Mouse (Mus musculus) limb, embryonic 14.5 days (tissue): ENCODE measurements at regions not wholly inside any gene's neighbourhood (a gene's known extent, or its start where the extent isn't known, plus 50 kb on each side); places are given as distances from the start of the nearest gene placed in this dataset.

ENCODE experiments used
- ATAC-seq: fragments of 200-750 bp; cut with Nextera tagmentation; 2 replicates; pipeline ENCODE4 v1.8.0; 2017; ENCODE audit warnings: low read depth, moderate number of reproducible peaks, moderate TSS enrichment; ENCODE audit not compliant: low FRiP score
- DNase-seq: peaks from one replicate; pipeline ENCODE4 v3.0.0-alpha.2; 2015; ENCODE audit warnings: low spot score
- H3K27ac ChIP-seq: fragments of 300-500 bp; sonication (generic); replicated peaks from 2 replicates; pipeline ENCODE4 v1.5.1; 2014; ENCODE audit warnings: low read depth, mild to moderate bottlenecking, low read length, moderate library complexity, mixed read lengths
- H3K27me3 ChIP-seq: fragments of 300-500 bp; sonication (generic); 2 replicates; pipeline ENCODE4 v1.6.1; 2014; ENCODE audit warnings: low read length, mixed read lengths; ENCODE audit not compliant: control insufficient read depth, insufficient read depth
- H3K36me3 ChIP-seq: fragments of 300-500 bp; sonication (generic); 2 replicates; pipeline ENCODE4 v1.6.1; 2014; ENCODE audit warnings: mild to moderate bottlenecking, low read length, moderate library complexity, mixed read lengths; ENCODE audit not compliant: control insufficient read depth, insufficient read depth
- H3K4me1 ChIP-seq: fragments of 300-500 bp; sonication (generic); 2 replicates; pipeline ENCODE4 v1.6.1; 2014; ENCODE audit warnings: antibody characterized with exemption, low read length, mixed read lengths; ENCODE audit not compliant: control insufficient read depth, insufficient read depth
- H3K4me2 ChIP-seq: fragments of 300-500 bp; sonication (generic); replicated peaks from 2 replicates; pipeline ENCODE4 v1.6.1; 2014; ENCODE audit warnings: low read depth, mild to moderate bottlenecking, low read length, moderate library complexity; ENCODE audit not compliant: severe bottlenecking
- H3K4me3 ChIP-seq: fragments of 300-500 bp; sonication (generic); replicated peaks from 2 replicates; pipeline ENCODE4 v1.5.1; 2014; ENCODE audit warnings: low read length
- H3K9ac ChIP-seq: fragments of 300-500 bp; sonication (generic); 2 replicates; pipeline ENCODE4 v1.6.1; 2014; ENCODE audit warnings: mild to moderate bottlenecking, low read depth, low read length, moderate library complexity; ENCODE audit not compliant: severe bottlenecking
- H3K9me3 ChIP-seq: fragments of 300-500 bp; sonication (generic); 2 replicates; pipeline ENCODE4 v1.6.1; 2016; ENCODE audit warnings: low read length; ENCODE audit not compliant: control insufficient read depth
- POLR2A ChIP-seq: fragments of 200-500 bp; IDR thresholded peaks from 2 replicates; pipeline ENCODE4 v1.8.0; 2012; ENCODE audit warnings: inconsistent platforms, mild to moderate bottlenecking, moderate library complexity, borderline replicate concordance; ENCODE audit not compliant: insufficient read depth, insufficient read length; ENCODE audit errors: extremely low read depth
- WGBS: fragments of 180-500 bp; shearing (Covaris S2); extraction: QIAGEN DNeasy Blood & Tissue Kit; methylation state at CpG from one replicate; pipeline ENCODE4 v1.1.7; 2014; 5-methylcytosine and 5-hydroxymethylcytosine counted together

GRCm38 (mm10) chr1:40907813-40908212 is 102.4 kb downstream of the Tmem182 start:
- no peaks in the 10 kb centered on the region for H3K36me3 ChIP-seq
- ATAC-seq, result no peak

GRCm38 (mm10) chr1:40913591-40913990 is 108.2 kb downstream of the Tmem182 start:
- Histone ChIP-seq H3K9ac (no peak overlapping the region), H3K36me3 (no peaks in the 10 kb centered on the region), H3K9me3 (no peaks in the 10 kb centered on the region), H3K27ac (no peak overlapping the region), H3K4me1 (no peaks in the 10 kb centered on the region), H3K4me3 (no peak overlapping the region), H3K4me2 (no peak overlapping the region), H3K27me3 (no peaks in the 10 kb centered on the region)
- no peak for TF ChIP-seq POLR2A
- 64% methylated on average over 3 of the region's 3 CpGs for WGBS
- DNase-seq (no peak), ATAC-seq (no peak)

More at GRCm38 (mm10) chr1:40907813-40908212, 102.4 kb downstream of the Tmem182 start:
- TF ChIP-seq POLR2A, result no peak
- no peaks in the 10 kb centered on the region for H3K27me3 ChIP-seq
- H3K4me2 ChIP-seq, result no peak overlapping the region
- no peaks in the 10 kb centered on the region for H3K4me1 ChIP-seq
- no peaks in the 10 kb centered on the region for H3K9me3 ChIP-seq
- no peak overlapping the region for H3K9ac ChIP-seq
- no peak overlapping the region for H3K27ac ChIP-seq
- no peak for DNase-seq
- H3K4me3 ChIP-seq, result no peak overlapping the region

- H3K27ac ChIP-seq, result no peak overlapping the region
- no peak for DNase-seq
- no peaks in the 10 kb centered on the region for H3K9me3 ChIP-seq
- no peak for ATAC-seq
- no peaks in the 10 kb centered on the region for H3K4me1 ChIP-seq
- no peak overlapping the region for H3K4me3 ChIP-seq
- no peaks in the 10 kb centered on the region for H3K27me3 ChIP-seq
- no peak overlapping the region for H3K9ac ChIP-seq
- 72% methylated on average over 3 of the region's 3 CpGs for WGBS
- TF ChIP-seq POLR2A, result no peak
- no peak overlapping the region for H3K4me2 ChIP-seq
- H3K36me3 ChIP-seq, result no peaks in the 10 kb centered on the region
These were observed 118.9 kb downstream of the Tmem182 start for GRCm38 (mm10) chr1:40924271-40924670.

GRCm38 (mm10) chr1:40924780-40925179 is 119.4 kb downstream of the Tmem182 start:
- no peaks in the 10 kb centered on the region for H3K36me3 ChIP-seq
- H3K9ac ChIP-seq, result no peak overlapping the region
- no peak for DNase-seq
- H3K4me2 ChIP-seq, result no peak overlapping the region
- H3K27ac ChIP-seq, result no peak overlapping the region; the same call in 1 of the 2 replicates
- TF ChIP-seq POLR2A, result no peak
- 29% methylated on average over 7 of the region's 7 CpGs for WGBS
- H3K27me3 ChIP-seq, result no peaks in the 10 kb centered on the region
- H3K4me1 ChIP-seq, result no peaks in the 10 kb centered on the region
- H3K9me3 ChIP-seq, result no peaks in the 10 kb centered on the region
- no peak overlapping the region for H3K4me3 ChIP-seq
- no peak for ATAC-seq

GRCm38 (mm10) chr1:40931374-40931773 is 126.0 kb downstream of the Tmem182 start:
- DNase-seq (peak; percentile 31), ATAC-seq (peak; percentile 79)
- no peak overlapping the region for H3K4me2 ChIP-seq
- TF ChIP-seq POLR2A, result no peak
- no peaks in the 10 kb centered on the region for H3K9me3 ChIP-seq
- no peaks in the 10 kb centered on the region for H3K27me3 ChIP-seq
- H3K27ac ChIP-seq, result no peak overlapping the region
- no peak overlapping the region for H3K4me3 ChIP-seq
- 52% methylated on average over 5 of the region's 5 CpGs for WGBS
- no peaks in the 10 kb centered on the region for H3K36me3 ChIP-seq
- H3K4me1 ChIP-seq, result no peaks in the 10 kb centered on the region
- no peak overlapping the region for H3K9ac ChIP-seq

GRCm38 (mm10) chr1:40936729-40937128 is 131.3 kb downstream of the Tmem182 start:
- Histone ChIP-seq H3K4me2 (no peak overlapping the region), H3K27me3 (no peaks in the 10 kb centered on the region), H3K9me3 (no peaks in the 10 kb centered on the region), H3K4me3 (no peak overlapping the region), H3K36me3 (no peaks in the 10 kb centered on the region), H3K27ac (no peak overlapping the region), H3K9ac (no peak overlapping the region), H3K4me1 (no peaks in the 10 kb centered on the region)
- WGBS, result 62% methylated on average over 3 of the region's 3 CpGs
- TF ChIP-seq POLR2A, result no peak
- DNase-seq (no peak), ATAC-seq (no peak)
